In the genomic region with DNA sequence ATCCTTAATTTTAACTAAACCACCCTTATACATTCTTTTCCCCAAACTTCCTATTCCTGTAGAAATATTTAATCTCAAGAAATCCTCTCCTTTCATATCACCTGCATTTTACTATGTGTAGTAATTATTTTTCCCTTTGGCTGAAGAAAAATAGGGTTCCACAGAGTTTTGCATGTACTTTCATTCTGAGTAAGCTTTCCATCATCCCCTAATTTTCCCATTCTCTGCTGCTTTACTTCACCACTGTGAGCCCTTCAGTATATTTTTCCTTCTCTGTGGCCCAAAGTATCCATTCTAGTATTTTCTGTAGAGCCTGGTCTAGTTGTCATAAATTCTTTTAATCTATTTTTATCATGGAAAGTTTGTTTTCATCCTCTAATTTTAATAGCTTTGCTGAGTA, we compare ENCODE assay signal across 39 mouse cellular contexts. TPM values are rescaled to one million over a fixed set of nuclear protein-coding genes. Genes with fewer than 3 reads are reported as not detected.
"Had no signal": no experiment of that assay in that cellular context is flagged by ENCODE, and none has a peak within 500 bp of the region (broad histone marks: within the 10 kb centered on the region; RNA-seq: fewer than 3 reads in every experiment).

No protein-coding gene starts in this region.

- H3K27me3 ChIP-seq: embryonic facial prominence, embryonic 12.5 days; embryonic facial prominence, embryonic 13.5 days; embryonic facial prominence, embryonic 15.5 days; forebrain, embryonic 12.5 days; forebrain, embryonic 13.5 days; forebrain, embryonic 15.5 days had no signal

- H3K9me3 ChIP-seq: embryonic facial prominence, embryonic 10.5 days; embryonic facial prominence, embryonic 12.5 days; embryonic facial prominence, embryonic 13.5 days; embryonic facial prominence, embryonic 15.5 days; forebrain, embryonic 10.5 days; forebrain, embryonic 12.5 days; forebrain, embryonic 13.5 days; forebrain, embryonic 15.5 days; heart, embryonic 10.5 days had no signal

- H3K9ac ChIP-seq: embryonic facial prominence, embryonic 12.5 days; embryonic facial prominence, embryonic 13.5 days; embryonic facial prominence, embryonic 15.5 days; forebrain, embryonic 12.5 days; forebrain, embryonic 13.5 days; forebrain, embryonic 15.5 days; forebrain, postnatal 0 days had no signal

- H3K4me2 ChIP-seq: embryonic facial prominence, embryonic 12.5 days; embryonic facial prominence, embryonic 13.5 days; embryonic facial prominence, embryonic 15.5 days; forebrain, embryonic 12.5 days; forebrain, embryonic 13.5 days; forebrain, embryonic 15.5 days had no signal

- H3K36me3 ChIP-seq: embryonic facial prominence, embryonic 10.5 days; embryonic facial prominence, embryonic 12.5 days; embryonic facial prominence, embryonic 13.5 days; embryonic facial prominence, embryonic 15.5 days; forebrain, embryonic 10.5 days; forebrain, embryonic 12.5 days; forebrain, embryonic 15.5 days; heart, embryonic 10.5 days had no signal

- H3K4me1 ChIP-seq: embryonic facial prominence, embryonic 10.5 days; embryonic facial prominence, embryonic 12.5 days; embryonic facial prominence, embryonic 13.5 days; embryonic facial prominence, embryonic 15.5 days; forebrain, embryonic 10.5 days; forebrain, embryonic 12.5 days; forebrain, embryonic 13.5 days; forebrain, embryonic 15.5 days; heart, embryonic 10.5 days had no signal

- H3K27ac ChIP-seq: embryonic facial prominence, embryonic 10.5 days; embryonic facial prominence, embryonic 12.5 days; embryonic facial prominence, embryonic 13.5 days; embryonic facial prominence, embryonic 15.5 days; forebrain, embryonic 10.5 days; forebrain, embryonic 12.5 days; forebrain, embryonic 13.5 days; forebrain, embryonic 15.5 days; gastrocnemius, adult 2 months; heart, adult 2 months; heart, embryonic 10.5 days had no signal

- H3K4me3 ChIP-seq: embryonic facial prominence, embryonic 10.5 days; embryonic facial prominence, embryonic 12.5 days; embryonic facial prominence, embryonic 13.5 days; embryonic facial prominence, embryonic 15.5 days; erythroblast, embryonic 14.5 days; forebrain, embryonic 10.5 days; forebrain, embryonic 12.5 days; forebrain, embryonic 13.5 days; forebrain, embryonic 15.5 days; gastrocnemius, adult 2 months; heart, adult 2 months; heart, embryonic 10.5 days had no signal

- DNase-seq: cerebellum, adult 8-10 months; cerebellum, adult 9-10 months; cerebellum, adult 9-11 months; cerebellum, postnatal 10 days; cerebellum, postnatal 14 days; cerebellum, postnatal 25 days; cerebellum, postnatal 36 days; embryo, embryonic 11 days; forebrain, postnatal 0 days; gastrocnemius, adult 2 months; gastrocnemius, postnatal 10 days; gastrocnemius, postnatal 14 days; gastrocnemius, postnatal 25 days; gastrocnemius, postnatal 36 days; heart, adult 18-20 months; heart, adult 2 months had no signal

RNA-seq across cellular contexts. Expression of a gene that starts 5.0 kb away (rescaled TPM):
- total RNA-seq: common myeloid progenitor, adult 5-6 weeks; forebrain, postnatal 0 days; gastrocnemius, adult 18-20 months; gastrocnemius, adult 2 months; gastrocnemius, adult 8-10 months; gastrocnemius, postnatal 10 days; gastrocnemius, postnatal 14 days; gastrocnemius, postnatal 25 days; gastrocnemius, postnatal 36 days; gastrocnemius, postnatal 4 days; granulocyte monocyte progenitor cell, adult 5-6 weeks; heart, adult 18-20 months; heart, adult 2 months had no signal
- polyA plus RNA-seq: cortical plate, adult 2 months; embryonic facial prominence, embryonic 10.5 days; embryonic facial prominence, embryonic 11.5 days; embryonic facial prominence, embryonic 12.5 days; embryonic facial prominence, embryonic 13.5 days; embryonic facial prominence, embryonic 14.5 days; embryonic facial prominence, embryonic 15.5 days; erythroblast, embryonic 14.5 days; forebrain, embryonic 10.5 days; forebrain, embryonic 11.5 days; forebrain, embryonic 12.5 days; forebrain, embryonic 13.5 days; forebrain, embryonic 14.5 days; forebrain, embryonic 15.5 days; forebrain, embryonic 16.5 days; forebrain, postnatal 0 days; frontal cortex, adult 2 months; gonadal fat pad, adult 2 months; heart, adult 2 months; heart, embryonic 10.5 days had no signal

RNA-seq across cellular contexts. Expression of a gene that starts 19.6 kb away (rescaled TPM):
- total RNA-seq: common myeloid progenitor, adult 5-6 weeks; forebrain, postnatal 0 days; gastrocnemius, adult 18-20 months; gastrocnemius, adult 2 months; gastrocnemius, adult 8-10 months; gastrocnemius, postnatal 10 days; gastrocnemius, postnatal 14 days; gastrocnemius, postnatal 25 days; gastrocnemius, postnatal 36 days; gastrocnemius, postnatal 4 days; granulocyte monocyte progenitor cell, adult 5-6 weeks; heart, adult 18-20 months; heart, adult 2 months had no signal
- polyA plus RNA-seq: cortical plate, adult 2 months; embryonic facial prominence, embryonic 10.5 days; embryonic facial prominence, embryonic 11.5 days; embryonic facial prominence, embryonic 12.5 days; embryonic facial prominence, embryonic 13.5 days; embryonic facial prominence, embryonic 14.5 days; embryonic facial prominence, embryonic 15.5 days; erythroblast, embryonic 14.5 days; forebrain, embryonic 10.5 days; forebrain, embryonic 11.5 days; forebrain, embryonic 12.5 days; forebrain, embryonic 13.5 days; forebrain, embryonic 14.5 days; forebrain, embryonic 15.5 days; forebrain, embryonic 16.5 days; forebrain, postnatal 0 days; frontal cortex, adult 2 months; gonadal fat pad, adult 2 months; heart, adult 2 months; heart, embryonic 10.5 days had no signal

RNA-seq across cellular contexts. Expression of a gene that starts 31.8 kb away (rescaled TPM):
- total RNA-seq: common myeloid progenitor, adult 5-6 weeks; forebrain, postnatal 0 days; gastrocnemius, adult 18-20 months; gastrocnemius, adult 2 months; gastrocnemius, adult 8-10 months; gastrocnemius, postnatal 10 days; gastrocnemius, postnatal 14 days; gastrocnemius, postnatal 25 days; gastrocnemius, postnatal 36 days; gastrocnemius, postnatal 4 days; granulocyte monocyte progenitor cell, adult 5-6 weeks; heart, adult 18-20 months; heart, adult 2 months had no signal
- polyA plus RNA-seq: cortical plate, adult 2 months; embryonic facial prominence, embryonic 10.5 days; embryonic facial prominence, embryonic 11.5 days; embryonic facial prominence, embryonic 12.5 days; embryonic facial prominence, embryonic 13.5 days; embryonic facial prominence, embryonic 14.5 days; erythroblast, embryonic 14.5 days; forebrain, embryonic 10.5 days; forebrain, embryonic 11.5 days; forebrain, embryonic 12.5 days; forebrain, embryonic 13.5 days; forebrain, embryonic 14.5 days; forebrain, embryonic 15.5 days; forebrain, embryonic 16.5 days; forebrain, postnatal 0 days; frontal cortex, adult 2 months; gonadal fat pad, adult 2 months; heart, adult 2 months; heart, embryonic 10.5 days had no signal

RNA-seq across cellular contexts. Expression of a gene that starts 49.2 kb away (rescaled TPM):
- total RNA-seq: common myeloid progenitor, adult 5-6 weeks; forebrain, postnatal 0 days; gastrocnemius, adult 18-20 months; gastrocnemius, adult 2 months; gastrocnemius, adult 8-10 months; gastrocnemius, postnatal 10 days; gastrocnemius, postnatal 14 days; gastrocnemius, postnatal 25 days; gastrocnemius, postnatal 36 days; gastrocnemius, postnatal 4 days; granulocyte monocyte progenitor cell, adult 5-6 weeks; heart, adult 18-20 months; heart, adult 2 months had no signal
- polyA plus RNA-seq: cortical plate, adult 2 months; embryonic facial prominence, embryonic 10.5 days; embryonic facial prominence, embryonic 11.5 days; embryonic facial prominence, embryonic 12.5 days; embryonic facial prominence, embryonic 13.5 days; embryonic facial prominence, embryonic 14.5 days; embryonic facial prominence, embryonic 15.5 days; erythroblast, embryonic 14.5 days; forebrain, embryonic 10.5 days; forebrain, embryonic 11.5 days; forebrain, embryonic 12.5 days; forebrain, embryonic 13.5 days; forebrain, embryonic 14.5 days; forebrain, embryonic 15.5 days; forebrain, embryonic 16.5 days; forebrain, postnatal 0 days; frontal cortex, adult 2 months; gonadal fat pad, adult 2 months; heart, adult 2 months; heart, embryonic 10.5 days had no signal
